Mouse (Mus musculus): ENCODE data around the gene Patj. TPM values are rescaled to one million over a fixed set of nuclear protein-coding genes. Genes with fewer than 3 reads are reported as not detected.

Patj gene
- total and polyA plus RNA-seq, 3 experiments = 0.19 to 0.46 TPM; not detected in 1

DNA sequence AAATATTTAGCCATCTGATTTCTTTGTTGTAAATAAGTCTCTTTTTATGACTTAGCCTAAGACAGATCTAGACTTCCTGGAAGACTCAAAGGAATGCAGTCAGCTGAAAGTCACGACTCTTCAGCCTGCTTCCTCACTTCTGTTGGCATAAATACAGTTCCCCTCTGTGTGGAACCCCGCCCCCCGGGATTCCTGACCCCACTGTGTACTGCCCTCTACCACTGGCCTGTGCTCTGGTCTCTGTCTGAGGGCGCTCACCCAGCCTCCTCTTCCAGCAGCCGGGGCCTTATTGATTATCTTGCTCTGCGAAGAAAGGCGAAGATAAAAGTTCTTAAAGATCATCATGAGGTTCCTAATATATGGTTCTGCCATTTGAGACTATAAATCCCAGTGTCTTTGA lies 258.1 kb downstream of the Patj start:
- no peak for TF ChIP-seq EP300 (IDR thresholded peaks at IDR 0.05; ENCODE audit: low read depth in 1 of 2, low read length in 2 of 2)
- TF ChIP-seq KAT2A (conservative IDR thresholded peaks at IDR 0.05; ENCODE audit: low read depth, low read length) = no peak
- no peak for TF ChIP-seq MAFK (IDR thresholded peaks at IDR 0.05; ENCODE audit: borderline replicate concordance, low read depth, low read length)
- TF ChIP-seq ETS1 (IDR thresholded peaks at IDR 0.05; ENCODE audit: low read depth, low read length) = no peak
- TF ChIP-seq MXI1 (IDR thresholded peaks at IDR 0.05; ENCODE audit: low read depth, low read length) = no peak
- no peak for TF ChIP-seq MYB (IDR thresholded peaks at IDR 0.05; ENCODE audit: low read depth, low read length)
- no peak for TF ChIP-seq TCF12 (IDR thresholded peaks at IDR 0.05; ENCODE audit: low read depth, low read length)
- Histone ChIP-seq H3K27ac (ENCODE audit: control insufficient read depth, low read depth, low read length) (no peak overlapping the region), H3K4me3 (ENCODE audit: control insufficient read depth in 1 of 2, insufficient read depth in 1 of 2, low read depth in 2 of 2, low read length in 2 of 2) (no peak overlapping the region), H3K36me3 (ENCODE audit: control insufficient read depth in 1 of 2, insufficient read depth in 2 of 2, low read length in 2 of 2) (no peaks in the 10 kb centered on the region), H3K9ac (ENCODE audit: control insufficient read depth, low read depth, low read length, poor library complexity, severe bottlenecking) (no peak overlapping the region), H3K4me1 (ENCODE audit: control insufficient read depth in 1 of 2, insufficient read depth in 2 of 2, low read length in 2 of 2) (no peaks in the 10 kb centered on the region), H3K9me3 (replicated peaks; ENCODE audit: insufficient read depth, low read length) (no peaks in the 10 kb centered on the region), H3K27me3 (ENCODE audit: control insufficient read depth in 1 of 2, insufficient read depth in 2 of 2, low read length in 2 of 2) (no peaks in the 10 kb centered on the region), H3K79me2 (ENCODE audit: control insufficient read depth, insufficient read depth, low read length, poor library complexity) (no peaks in the 10 kb centered on the region)
- no peak for DNase-seq (ENCODE audit: low read depth, low spot score)

DNA sequence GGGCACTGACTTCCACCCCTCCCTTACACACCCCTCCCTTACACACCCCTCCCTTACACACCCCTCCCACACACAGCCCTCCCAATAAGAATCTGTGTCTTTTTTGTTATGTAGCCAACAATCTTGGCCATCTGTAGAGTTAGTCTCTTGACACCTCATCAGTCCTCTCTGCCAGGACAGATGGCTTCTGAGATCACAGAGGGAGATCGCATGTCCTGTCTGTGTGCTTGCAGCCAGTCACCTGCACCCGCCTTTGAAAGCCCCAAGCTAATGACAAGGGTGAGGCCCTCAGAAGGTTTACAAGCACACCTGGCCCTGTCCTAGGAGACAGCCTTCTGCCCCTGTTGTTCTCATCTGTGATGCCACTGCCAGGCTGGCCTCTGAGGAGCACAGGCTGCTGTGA lies 258.8 kb downstream of the Patj start:
- Histone ChIP-seq H3K9me3 (replicated peaks; ENCODE audit: insufficient read depth, low read length) (no peaks in the 10 kb centered on the region), H3K36me3 (ENCODE audit: control insufficient read depth in 1 of 2, insufficient read depth in 2 of 2, low read length in 2 of 2) (no peaks in the 10 kb centered on the region), H3K4me3 (ENCODE audit: control insufficient read depth in 1 of 2, insufficient read depth in 1 of 2, low read depth in 2 of 2, low read length in 2 of 2) (no peak overlapping the region), H3K27me3 (ENCODE audit: control insufficient read depth in 1 of 2, insufficient read depth in 2 of 2, low read length in 2 of 2) (no peaks in the 10 kb centered on the region), H3K4me1 (ENCODE audit: control insufficient read depth in 1 of 2, insufficient read depth in 2 of 2, low read length in 2 of 2) (no peaks in the 10 kb centered on the region), H3K79me2 (ENCODE audit: control insufficient read depth, insufficient read depth, low read length, poor library complexity) (no peaks in the 10 kb centered on the region), H3K27ac (ENCODE audit: control insufficient read depth, low read depth, low read length) (no peak overlapping the region), H3K9ac (ENCODE audit: control insufficient read depth, low read depth, low read length, poor library complexity, severe bottlenecking) (no peak overlapping the region)
- TF ChIP-seq MYC (IDR thresholded peaks at IDR 0.05; ENCODE audit: low read depth, low read length) (no peak), E2F4 (IDR thresholded peaks at IDR 0.05; ENCODE audit: borderline replicate concordance, low read depth, low read length) (no peak)
- DNase-seq (ENCODE audit: low read depth, low spot score) = no peak

DNA sequence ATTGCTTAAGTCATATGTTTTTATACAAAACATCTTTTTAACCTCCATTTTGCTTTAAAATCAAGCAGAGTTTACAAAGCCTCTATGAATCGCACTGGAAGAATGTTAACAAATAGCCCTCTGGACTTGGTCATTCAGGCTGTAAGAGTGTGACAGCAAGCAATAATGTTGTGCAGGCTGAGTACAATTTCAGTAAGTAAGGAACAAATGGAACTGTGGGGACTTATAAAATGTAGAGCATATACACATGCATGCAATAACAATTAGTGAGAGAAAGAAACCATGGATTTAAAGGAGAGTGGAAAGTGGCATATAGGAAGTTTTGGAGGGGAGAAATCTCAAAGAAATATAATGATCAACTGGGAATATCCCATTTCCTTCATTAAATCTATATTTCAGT lies 261.2 kb downstream of the Patj start:
- Histone ChIP-seq H3K4me1 (ENCODE audit: control insufficient read depth in 1 of 2, insufficient read depth in 2 of 2, low read length in 2 of 2) (no peaks in the 10 kb centered on the region), H3K27me3 (ENCODE audit: control insufficient read depth in 1 of 2, insufficient read depth in 2 of 2, low read length in 2 of 2) (no peaks in the 10 kb centered on the region), H3K36me3 (ENCODE audit: control insufficient read depth in 1 of 2, insufficient read depth in 2 of 2, low read length in 2 of 2) (no peaks in the 10 kb centered on the region), H3K79me2 (ENCODE audit: control insufficient read depth, insufficient read depth, low read length, poor library complexity) (no peaks in the 10 kb centered on the region), H3K27ac (ENCODE audit: control insufficient read depth, low read depth, low read length) (no peak overlapping the region), H3K4me3 (ENCODE audit: control insufficient read depth in 1 of 2, insufficient read depth in 1 of 2, low read depth in 2 of 2, low read length in 2 of 2) (no peak overlapping the region), H3K9me3 (replicated peaks; ENCODE audit: insufficient read depth, low read length) (no peaks in the 10 kb centered on the region), H3K9ac (ENCODE audit: control insufficient read depth, low read depth, low read length, poor library complexity, severe bottlenecking) (no peak overlapping the region)
- no peak for DNase-seq (ENCODE audit: low read depth, low spot score)
- TF ChIP-seq KAT2A (conservative IDR thresholded peaks at IDR 0.05; ENCODE audit: low read depth, low read length) (no peak), POLR2AphosphoS2 (IDR thresholded peaks at IDR 0.05; ENCODE audit: low read length) (no peak), USF2 (IDR thresholded peaks at IDR 0.05; ENCODE audit: borderline replicate concordance in 1 of 2, insufficient read depth in 1 of 2, low read depth in 1 of 2, low read length in 2 of 2) (no peak), ZC3H11A (IDR thresholded peaks at IDR 0.05; ENCODE audit: low read depth, low read length) (no peak), GATA1 (IDR thresholded peaks at IDR 0.05; ENCODE audit: low read depth, low read length) (no peak), MAX (IDR thresholded peaks at IDR 0.05; ENCODE audit: low read length) (no peak), NRF1 (IDR thresholded peaks at IDR 0.05; ENCODE audit: insufficient read depth, low read depth, low read length, poor library complexity, severe bottlenecking) (no peak), ETS1 (IDR thresholded peaks at IDR 0.05; ENCODE audit: low read depth, low read length) (no peak), ZMIZ1 (IDR thresholded peaks at IDR 0.05; ENCODE audit: low read depth, low read length) (no peak), POLR2AphosphoS5 (IDR thresholded peaks at IDR 0.05; ENCODE audit: borderline replicate concordance, low read depth, low read length) (no peak), JUND (IDR thresholded peaks at IDR 0.05; ENCODE audit: low read depth, low read length) (no peak), CHD1 (IDR thresholded peaks at IDR 0.05; ENCODE audit: low read depth, low read length) (no peak), NELFE (IDR thresholded peaks at IDR 0.05; ENCODE audit: low read depth, low read length) (no peak), TBP (IDR thresholded peaks at IDR 0.05; ENCODE audit: low read depth, low read length) (no peak), UBTF (IDR thresholded peaks at IDR 0.05; ENCODE audit: borderline replicate concordance, insufficient read depth, low read depth, low read length) (no peak), ZKSCAN1 (IDR thresholded peaks at IDR 0.05; ENCODE audit: low read depth, low read length) (no peak), TAL1 (IDR thresholded peaks at IDR 0.05; ENCODE audit: low read length) (no peak)
